Mouse (Mus musculus) small intestine, adult 2 months (tissue): Measurements from ENCODE around the gene Taldo1.

Experiments used
- CTCF ChIP-seq: fragments of 200-500 bp; IDR thresholded peaks from 2 replicates; pipeline ENCODE4 v1.5.1; 2012; ENCODE audit warnings: low read depth, mild to moderate bottlenecking, control low read depth, inconsistent platforms, low read length, moderate library complexity, mixed read lengths; ENCODE audit not compliant: insufficient replicate concordance, insufficient read length; ENCODE audit errors: extremely low read depth
- POLR2A ChIP-seq: fragments of 200-500 bp; IDR thresholded peaks from 2 replicates; pipeline ENCODE4 v1.6.1; 2012; ENCODE audit warnings: low read depth, mild to moderate bottlenecking, control low read depth, inconsistent platforms, low read length, moderate library complexity

DNA sequence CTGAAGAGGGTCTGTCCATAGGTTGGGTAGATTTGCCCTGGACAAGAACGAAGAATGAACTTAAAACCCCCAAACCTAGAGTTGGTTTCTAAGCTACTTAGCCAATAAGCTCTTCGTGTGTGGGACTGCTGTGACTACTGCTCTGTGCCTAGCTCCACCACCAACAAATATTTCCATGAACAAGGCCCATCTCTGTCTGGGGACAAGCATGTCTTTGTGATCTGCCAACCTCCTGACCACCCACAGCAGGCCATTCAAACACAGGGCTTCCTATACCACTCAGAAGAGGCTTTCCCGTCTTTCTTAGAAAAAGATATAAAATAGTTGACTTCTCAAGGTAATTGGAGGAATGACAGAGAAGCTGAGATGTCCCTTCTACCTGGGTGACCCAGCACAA, 27.0 kb upstream of the Taldo1 start:
- no peak for TF ChIP-seq POLR2A
- TF ChIP-seq CTCF: no peak
